Mouse (Mus musculus): ENCODE data around the gene Cenpc1.

The Cenpc1 gene

DNA sequence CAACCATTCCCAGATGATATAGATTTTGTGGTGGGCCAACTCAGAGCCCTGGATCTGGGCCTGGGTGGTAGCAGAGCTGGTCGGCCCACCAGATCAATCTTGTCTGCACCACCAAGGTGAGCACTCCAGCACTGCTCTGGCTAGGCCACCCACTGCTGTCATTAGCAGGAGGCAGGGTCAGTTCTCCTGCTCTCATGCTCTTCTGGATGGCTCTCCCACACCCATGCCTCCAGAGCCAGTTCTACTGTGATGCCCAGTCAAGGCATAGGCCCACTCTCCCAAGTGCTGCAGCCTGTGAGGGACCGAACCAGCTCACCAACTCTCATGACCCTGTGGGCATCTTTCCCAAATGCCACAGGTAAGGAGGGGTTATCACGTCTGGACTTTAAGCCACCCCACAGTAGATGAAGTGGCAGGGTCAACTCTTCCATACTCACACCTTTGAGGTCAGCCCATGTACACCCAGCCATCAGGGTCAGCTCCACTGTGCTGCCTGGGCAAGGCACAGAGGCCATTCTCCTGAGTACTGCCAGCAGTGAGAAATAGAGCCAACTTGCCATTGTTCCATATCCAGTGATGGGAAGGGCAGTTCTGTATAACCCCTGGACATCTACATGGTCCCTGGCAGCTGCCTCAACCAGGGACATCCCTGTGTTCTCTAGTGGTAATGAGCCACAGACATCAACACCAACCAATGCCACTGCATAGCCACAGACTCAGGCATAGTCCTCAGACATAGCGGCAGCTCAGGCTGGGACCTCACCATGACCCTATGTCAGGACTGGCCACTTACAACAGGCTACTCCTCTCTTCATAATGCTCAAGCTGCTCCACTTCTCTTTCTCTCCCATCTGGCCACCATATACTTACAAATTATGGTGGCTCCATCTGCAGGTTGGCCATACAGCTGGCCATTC, 72.3 kb downstream of the Cenpc1 start:
- DNase-seq, result no peak

DNA sequence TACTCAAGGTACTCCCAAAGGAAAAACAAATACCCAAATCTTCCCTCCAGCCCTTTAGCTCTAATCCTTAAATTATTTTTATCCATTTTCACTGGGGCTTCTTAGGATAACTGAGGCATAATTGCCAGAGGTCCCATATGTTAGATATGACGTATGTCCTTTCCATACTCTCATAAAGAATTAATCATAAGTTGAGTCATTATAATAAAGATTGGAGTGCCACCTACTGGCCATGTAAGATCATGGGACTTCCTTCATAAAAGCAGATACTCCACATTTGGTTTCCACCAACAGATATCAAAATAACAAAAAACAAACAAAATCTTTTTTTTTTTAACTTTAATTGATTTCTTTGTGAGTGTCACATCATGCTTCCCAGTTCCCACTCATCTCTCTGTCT, 73.3 kb downstream of the Cenpc1 start:
- DNase-seq, result no peak

DNA sequence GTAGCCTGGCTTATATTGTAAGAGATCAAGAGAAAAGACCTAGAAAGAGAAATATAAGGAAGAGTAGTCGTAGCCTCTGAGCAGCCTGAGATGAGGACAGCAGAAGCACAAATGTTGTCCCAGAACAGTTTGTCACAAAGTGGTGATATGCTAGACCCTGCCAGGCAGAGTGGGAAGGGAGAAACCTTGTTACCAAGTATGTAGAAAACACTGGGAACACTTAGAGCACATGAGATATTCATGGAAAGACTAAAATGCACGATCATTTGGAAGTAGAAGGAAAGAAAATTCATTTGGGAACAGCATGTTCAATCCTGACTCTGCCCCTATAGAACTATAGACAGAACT, 77.9 kb downstream of the Cenpc1 start:
- DNase-seq, result no peak

DNA sequence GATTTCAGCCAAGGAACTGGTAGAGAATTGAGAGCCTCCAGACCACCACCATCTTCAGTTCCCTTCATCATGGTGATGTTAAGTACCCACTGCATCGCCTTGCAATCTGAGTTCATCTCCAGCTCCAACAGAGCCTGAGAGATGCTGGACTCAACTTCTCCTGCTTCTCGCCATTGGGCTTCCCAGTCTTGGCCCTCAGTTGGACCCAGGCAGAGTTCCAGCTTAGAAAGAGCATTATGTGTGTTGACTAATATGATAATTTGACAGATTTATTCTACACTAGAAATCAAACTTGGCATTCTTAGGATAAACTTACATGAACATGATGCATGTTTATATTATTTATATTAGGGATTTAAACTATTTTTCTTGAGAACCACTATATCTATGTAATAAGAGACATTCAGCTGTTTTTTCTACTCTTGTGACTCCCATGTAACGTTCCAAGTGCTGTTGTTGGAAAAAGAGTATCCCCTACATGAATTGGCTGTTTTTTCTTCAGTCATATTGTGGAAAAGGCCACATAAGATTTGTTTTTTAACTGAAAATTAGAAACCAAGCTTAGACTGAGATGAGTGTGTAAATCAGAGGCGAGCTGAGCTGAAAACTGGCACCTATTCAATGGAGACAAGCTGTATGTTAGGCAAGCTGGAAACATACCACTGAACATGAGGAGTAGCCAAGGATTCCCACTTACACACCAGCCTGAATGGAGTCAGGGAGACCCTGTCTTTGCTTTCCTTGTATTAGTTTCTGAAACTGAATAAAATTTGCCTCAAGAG, 78.5 kb downstream of the Cenpc1 start:
- no peak for DNase-seq

DNA sequence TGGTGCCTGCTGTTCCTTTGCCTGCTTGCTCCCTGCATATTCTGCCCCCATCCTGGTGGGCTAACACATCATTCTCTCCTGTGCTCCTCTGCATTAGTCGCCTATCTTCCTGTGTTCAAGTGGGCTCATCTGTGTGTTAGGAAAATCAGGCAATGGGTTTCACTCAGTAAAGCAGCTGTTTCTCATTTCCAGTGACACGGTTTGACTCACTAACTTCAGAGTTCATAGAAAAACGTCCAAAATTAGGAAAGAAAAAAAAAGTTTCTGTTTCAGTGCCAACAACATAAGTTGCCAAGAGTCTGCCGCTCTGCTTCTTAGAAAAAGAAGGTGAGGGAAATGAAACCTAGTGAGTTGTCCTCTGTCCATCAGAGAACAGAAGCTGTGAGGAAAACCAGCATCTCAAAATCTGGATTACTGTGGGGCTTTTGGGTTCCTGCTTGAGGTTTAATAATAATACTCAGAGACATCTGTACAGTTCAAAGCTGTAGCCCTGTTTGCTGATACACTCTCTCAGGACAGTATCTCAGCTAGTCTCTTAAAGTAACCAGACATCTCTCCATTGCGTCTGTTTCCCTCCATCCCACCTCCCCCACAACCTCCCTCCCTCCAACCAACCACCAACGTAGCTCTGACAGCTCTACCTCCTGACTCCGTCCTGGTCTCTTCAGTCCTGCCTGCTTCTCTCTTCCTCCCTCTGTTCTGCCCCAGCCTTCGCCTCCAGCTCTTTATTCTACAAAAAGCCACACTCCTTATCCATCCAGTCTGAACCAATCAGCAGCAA, 87.5 kb downstream of the Cenpc1 start:
- DNase-seq, result no peak

DNA sequence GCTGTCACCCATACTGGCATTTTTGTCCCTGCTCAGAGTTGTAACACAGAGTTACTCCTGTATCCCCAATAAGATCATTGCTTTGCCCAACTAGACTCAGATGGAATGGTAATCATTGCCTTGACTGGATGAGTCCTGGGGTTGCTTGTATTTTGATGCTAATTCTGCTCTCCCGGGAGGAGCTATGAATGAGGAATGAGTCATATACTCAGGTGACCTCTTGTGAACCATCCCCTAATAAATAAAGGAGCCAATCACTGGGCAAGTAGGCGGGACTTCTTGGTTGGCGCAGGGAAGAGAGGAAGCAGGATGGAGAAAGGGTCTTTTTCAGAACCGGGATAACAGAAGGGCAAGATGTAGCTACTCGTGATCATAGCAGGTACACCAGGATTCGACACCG, 102.6 kb downstream of the Cenpc1 start:
- DNase-seq, result no peak

Data from cerebellum, adult 9-11 months (tissue).